Mouse (Mus musculus): ENCODE data around the gene Chrna4. TPM values are rescaled to one million over a fixed set of nuclear protein-coding genes. Genes with fewer than 3 reads are reported as not detected.

Chrna4 gene
- polyA plus RNA-seq (2017; shearing (Covaris generic)) = not detected

- no peak for ATAC-seq
These were observed at the start of gene Chrna4 for GRCm38 (mm10) chr2:181043437-181043836. Gene Chrna4, minus strand, starts transcription at chr2:181043546.

GRCm38 (mm10) chr2:181090123-181090522, 46.8 kb upstream of the Chrna4 start:
- ATAC-seq = no peak

GRCm38 (mm10) chr2:181084997-181085396, 41.7 kb upstream of the Chrna4 start:
- no peak for ATAC-seq

- ATAC-seq = no peak
These were observed 40.6 kb upstream of the Chrna4 start for GRCm38 (mm10) chr2:181083945-181084344.

GRCm38 (mm10) chr2:181080886-181081285, 37.5 kb upstream of the Chrna4 start:
- no peak for ATAC-seq

GRCm38 (mm10) chr2:181079518-181079917, 36.2 kb upstream of the Chrna4 start:
- ATAC-seq = no peak

- ATAC-seq = no peak
These were observed 35.6 kb upstream of the Chrna4 start for GRCm38 (mm10) chr2:181078908-181079307.

- no peak for ATAC-seq
These were observed 32.2 kb upstream of the Chrna4 start for GRCm38 (mm10) chr2:181075501-181075900.

- no peak for ATAC-seq
These were observed 29.0 kb upstream of the Chrna4 start for GRCm38 (mm10) chr2:181072403-181072714.

- ATAC-seq = peak; percentile 47
These were observed 28.5 kb upstream of the Chrna4 start for GRCm38 (mm10) chr2:181071706-181072402.

- ATAC-seq = no peak
These were observed 26.8 kb upstream of the Chrna4 start for GRCm38 (mm10) chr2:181070136-181070535.

- ATAC-seq = no peak
These were observed 25.2 kb upstream of the Chrna4 start for GRCm38 (mm10) chr2:181068499-181068898.

- no peak for ATAC-seq
These were observed 22.5 kb upstream of the Chrna4 start for GRCm38 (mm10) chr2:181065827-181066226.

- no peak for ATAC-seq
These were observed 16.8 kb upstream of the Chrna4 start for GRCm38 (mm10) chr2:181060127-181060526.

- ATAC-seq = no peak
These were observed 14.8 kb upstream of the Chrna4 start for GRCm38 (mm10) chr2:181058193-181058592.

GRCm38 (mm10) chr2:181057341-181057740, 14.0 kb upstream of the Chrna4 start:
- no peak for ATAC-seq

- ATAC-seq = no peak
These were observed 8.8 kb upstream of the Chrna4 start for GRCm38 (mm10) chr2:181052171-181052570.

- ATAC-seq = no peak
These were observed 5.6 kb upstream of the Chrna4 start for GRCm38 (mm10) chr2:181048986-181049385.

- no peak for ATAC-seq
These were observed 5.1 kb upstream of the Chrna4 start for GRCm38 (mm10) chr2:181048252-181048945.

- ATAC-seq = no peak
These were observed 655 bp upstream of the Chrna4 start for GRCm38 (mm10) chr2:181044001-181044400.

GRCm38 (mm10) chr2:181042376-181042775, 970 bp downstream of the Chrna4 start:
- no peak for ATAC-seq

- no peak for ATAC-seq
These were observed 1.4 kb downstream of the Chrna4 start for GRCm38 (mm10) chr2:181041941-181042340.

- ATAC-seq = no peak
These were observed 4.0 kb downstream of the Chrna4 start for GRCm38 (mm10) chr2:181039356-181039680.

- no peak for ATAC-seq
These were observed 4.5 kb downstream of the Chrna4 start for GRCm38 (mm10) chr2:181038644-181039355.

All from CD4-positive, CD25-positive, alpha-beta regulatory T cell, adult 4 months (primary cell).